Mouse (Mus musculus) brain, adult 10 weeks (tissue): ENCODE results near the gene B9d2. TPM values are rescaled to one million over a fixed set of nuclear protein-coding genes. Genes with fewer than 3 reads are reported as not detected.

Source experiments
- polyA plus RNA-seq: library from polyadenylated mRNA; stranded (reverse); fragments of 350-450 nt; fragmentation: Illumina TruSeq; extraction: RNeasy Lipid Tissue Mini Kit (QIAGEN cat#74804); gene quantifications from one replicate; pipeline ENCODE4 v1.2.3, GENCODE M21; 2015; ENCODE audit warnings: low read depth, low replicate concordance

The B9d2 gene
- polyA plus RNA-seq: 47.4 TPM

DNA sequence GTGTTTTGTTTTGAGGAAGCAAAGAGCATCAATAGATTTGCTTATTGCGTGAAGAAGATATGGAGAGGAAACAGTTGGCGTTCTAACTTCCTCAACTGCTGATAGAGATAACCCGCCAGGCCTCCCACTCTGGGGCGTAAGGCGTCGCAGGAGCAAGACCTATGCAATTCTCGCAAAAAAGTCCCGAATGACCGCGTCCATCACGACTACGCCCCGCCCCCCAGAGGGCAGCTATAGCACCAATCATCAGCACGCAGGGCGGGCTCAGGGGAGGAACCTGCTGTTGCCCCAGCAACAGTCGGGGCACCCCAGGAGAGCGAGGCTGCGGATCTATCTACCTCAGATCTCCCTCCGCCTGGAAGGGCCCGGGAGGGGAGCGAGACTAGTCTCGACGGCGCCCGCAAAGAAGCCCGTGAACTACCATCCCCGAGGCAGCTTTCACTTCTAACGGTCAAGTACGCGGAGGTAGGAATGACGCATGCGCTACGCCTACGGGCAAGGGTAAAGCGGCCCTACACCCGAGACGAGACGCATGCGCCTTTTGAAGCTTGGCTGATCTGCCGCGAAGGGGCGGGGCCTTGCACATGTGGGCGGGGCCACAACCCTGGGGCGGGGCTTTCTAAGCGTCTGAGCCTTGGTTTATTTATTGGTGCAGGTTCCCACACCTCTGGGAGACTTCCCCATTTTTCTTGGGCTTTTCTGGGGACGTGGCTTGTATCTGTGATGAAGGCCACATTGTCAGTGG is at the start of gene B9d2:
B9d2 (plus strand) TSS at position 267 of the 745 bp plus-strand sequence.

DNA sequence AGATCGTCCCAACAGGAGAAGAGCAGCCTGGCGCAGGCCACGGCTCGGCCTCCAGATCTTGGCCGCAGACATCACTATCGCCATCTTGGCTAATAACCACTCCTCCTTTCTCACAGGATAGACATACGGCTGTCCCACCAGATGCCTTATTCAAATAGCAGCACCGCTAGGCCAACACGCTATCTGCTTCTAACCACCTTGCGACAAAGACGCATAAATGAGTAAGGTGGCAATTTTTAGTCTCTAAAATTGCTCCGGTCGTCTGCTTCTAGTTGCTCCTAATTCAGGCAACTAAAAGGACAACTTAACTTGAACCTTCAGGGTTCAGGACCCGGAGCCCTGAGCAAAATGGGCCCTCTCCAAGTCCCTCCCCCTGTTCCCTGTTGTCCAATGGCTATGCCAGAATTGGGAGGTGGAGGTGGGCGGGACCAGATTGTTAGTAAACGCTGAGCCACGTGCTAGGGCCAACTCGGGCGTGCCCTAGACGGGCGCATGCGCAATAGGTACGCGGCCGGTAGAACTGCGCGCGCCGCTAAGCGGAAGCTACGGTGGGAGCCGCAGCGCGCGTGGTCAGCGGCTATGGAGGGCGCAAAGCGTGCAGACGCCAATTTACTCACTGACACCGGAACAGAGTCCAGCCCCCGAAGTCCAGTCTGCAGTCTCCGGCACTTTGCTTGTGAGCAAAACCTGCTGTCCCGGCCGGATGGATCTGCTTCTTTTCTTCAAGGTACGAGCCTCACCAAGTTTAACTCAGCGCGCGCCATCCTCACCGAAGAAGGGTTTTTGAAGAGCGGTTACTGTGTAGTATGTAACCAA is 21.7 kb upstream of the B9d2 start, which contains the start of the genes Bckdha and Exosc5:
Bckdha (minus strand) TSS at position 325 of the 816 bp plus-strand sequence.
Exosc5 (plus strand) TSS at position 508 of the 816 bp plus-strand sequence.

DNA sequence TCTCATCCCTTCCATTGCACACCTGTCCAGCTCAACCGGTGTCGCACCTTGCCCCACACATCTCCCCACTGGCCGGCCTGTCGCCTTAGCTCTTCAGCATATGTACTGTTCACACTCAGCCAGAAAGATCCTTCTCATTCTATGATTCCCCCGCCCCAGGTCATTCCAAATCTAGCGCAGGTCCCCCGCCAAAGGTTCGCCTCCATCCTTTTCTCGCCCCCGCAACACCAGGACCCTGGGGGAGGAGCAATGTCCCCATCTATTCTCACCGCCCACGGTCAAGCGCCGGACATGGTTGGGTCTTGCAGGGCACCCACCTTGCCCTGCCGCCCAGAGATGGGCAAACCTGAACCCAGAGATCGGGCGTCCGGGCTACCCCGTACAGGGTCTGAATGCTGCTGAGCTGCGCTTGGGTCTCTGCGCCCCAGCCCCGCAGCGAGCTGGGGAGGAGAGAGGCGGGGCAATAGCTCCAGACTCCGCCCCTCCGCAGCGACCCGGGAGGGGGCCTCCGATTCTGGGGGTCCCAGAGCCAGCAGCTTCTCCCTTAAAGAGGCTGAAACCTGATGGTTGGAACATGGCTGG is 5.8 kb upstream of the B9d2 start, which contains the start of gene Tmem91:
Tmem91 (minus strand) TSS at position 448 of the 582 bp plus-strand sequence.

DNA sequence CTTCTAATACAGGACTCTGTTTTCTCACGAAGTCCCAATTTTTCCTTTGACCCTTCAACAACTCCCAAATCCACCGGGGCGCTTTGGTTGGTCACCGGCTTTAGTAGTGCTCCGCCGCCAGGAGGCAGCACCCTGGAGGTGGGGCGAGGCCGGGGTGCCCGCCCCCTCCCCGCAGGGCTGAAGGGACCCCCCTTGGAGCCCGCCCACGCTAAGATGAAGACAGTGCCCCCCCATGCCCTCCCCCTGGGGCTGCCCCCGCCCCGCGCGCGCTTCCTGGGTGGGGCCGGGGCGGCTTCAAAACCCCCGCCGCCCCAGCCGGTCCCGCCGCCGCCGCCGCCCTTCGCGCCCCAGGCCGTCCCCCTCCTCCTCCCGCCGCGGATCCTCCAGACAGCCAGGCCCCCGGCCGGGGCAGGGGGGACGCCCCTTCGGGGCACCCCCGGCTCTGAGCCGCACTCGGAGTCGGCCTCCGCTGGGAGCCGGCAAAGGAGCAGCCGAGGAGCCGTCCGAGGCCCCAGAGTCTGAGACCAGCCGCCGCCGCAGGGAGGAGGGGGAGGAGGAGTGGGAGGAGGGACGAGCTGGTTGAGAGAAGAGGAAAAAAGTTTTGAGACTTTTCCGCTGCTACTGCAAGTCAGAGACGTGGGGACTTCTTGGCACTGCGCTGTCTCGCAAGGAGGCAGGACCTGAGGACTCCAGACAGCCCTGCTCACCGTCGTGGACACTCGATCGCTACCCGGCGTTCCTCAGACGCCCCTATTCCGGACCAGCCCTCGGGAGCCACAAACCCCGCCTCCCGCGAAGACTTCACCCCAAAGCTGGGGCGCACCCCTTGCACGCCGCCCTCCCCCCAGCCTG is 6.3 kb downstream of the B9d2 start, which contains the start of gene Tgfb1:
Tgfb1 (plus strand) TSS at position 323 of the 852 bp plus-strand sequence.

DNA sequence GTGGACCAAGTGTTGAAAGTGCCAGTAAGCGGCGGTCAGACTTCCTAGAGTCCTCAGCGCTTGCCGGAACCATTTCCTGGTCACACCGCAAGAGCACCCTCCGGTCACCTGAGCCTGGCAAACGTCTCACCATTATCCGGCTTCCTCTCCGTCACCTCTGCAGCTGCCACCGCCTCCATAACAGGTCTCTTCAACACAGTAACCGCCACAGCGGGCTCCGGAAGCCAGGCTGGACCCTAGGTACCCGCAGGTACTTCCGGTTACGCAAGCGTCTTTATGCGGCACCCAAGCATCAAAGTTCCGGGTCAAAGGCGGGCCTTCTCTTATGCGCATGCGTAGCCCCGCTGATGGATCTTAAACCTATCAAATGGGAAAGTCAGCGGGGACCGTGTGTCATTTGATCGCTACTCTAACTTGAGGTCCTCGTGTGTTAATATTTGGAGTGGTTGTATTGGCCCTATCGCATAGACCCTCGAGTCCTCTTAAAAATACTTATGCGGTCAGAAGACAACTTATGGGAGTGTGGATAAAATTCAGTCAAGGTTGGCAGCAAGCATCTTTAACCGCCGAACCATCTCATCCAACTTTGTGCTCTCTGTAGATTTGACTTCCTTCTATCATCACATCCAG is 38.3 kb downstream of the B9d2 start, which contains the start of gene Ccdc97:
Ccdc97 (minus strand) TSS at position 301 of the 630 bp plus-strand sequence.

Other genes starting within 250 kb of the B9d2 start
- gene Ceacam1, start 203.2 kb upstream of the B9d2 start, polyA plus RNA-seq: 3.0 TPM
- gene Ceacam2, start 140.9 kb upstream of the B9d2 start, polyA plus RNA-seq: 0.88 TPM
- gene Erich4, start 64.9 kb upstream of the B9d2 start, polyA plus RNA-seq: not detected
- 62.6 TPM for gene Dmac2, start 61.4 kb upstream of the B9d2 start, polyA plus RNA-seq
- 0.24 TPM for gene B3gnt8, start 54.1 kb upstream of the B9d2 start, polyA plus RNA-seq
- 46.7 TPM for gene Bckdha, start 21.8 kb upstream of the B9d2 start, polyA plus RNA-seq
- 23.8 TPM for gene Exosc5, start 21.6 kb upstream of the B9d2 start, polyA plus RNA-seq
- 51.4 TPM for gene Tmem91, start 5.6 kb upstream of the B9d2 start, polyA plus RNA-seq
- gene Tgfb1, start 6.2 kb downstream of the B9d2 start, polyA plus RNA-seq: 4.1 TPM
- gene Ccdc97, start 38.3 kb downstream of the B9d2 start, polyA plus RNA-seq: 40.0 TPM
- gene Hnrnpul1, start 74.0 kb downstream of the B9d2 start, polyA plus RNA-seq: 55.6 TPM
- gene Axl, start 107.9 kb downstream of the B9d2 start, polyA plus RNA-seq: 28.9 TPM
- 6.3 TPM for gene Cyp2s1, start 136.1 kb downstream of the B9d2 start, polyA plus RNA-seq
- gene Cyp2b10, start 216.8 kb downstream of the B9d2 start, polyA plus RNA-seq: not detected